Comparison of ENCODE assay signal across 16 mouse cellular contexts in genomic region chr7:49318183-49318897, GRCm38 (mm10).
DNase-seq lines count a peak whose midpoint lies in the region; ATAC-seq and TF ChIP-seq lines count a peak whose summit lies in the region.
"Had no signal": no experiment of that assay in that cellular context is flagged by ENCODE, and none has a peak within 500 bp of the region (broad histone marks: within the 10 kb centered on the region; RNA-seq: fewer than 3 reads in every experiment).

No protein-coding gene starts in this region.

- no peak overlapping the region for H3K9ac ChIP-seq in liver, embryonic 13.5 days
- H3K9ac ChIP-seq in liver, postnatal 0 days (replicated peaks): no peak overlapping the region
- no peak overlapping the region for H3K9ac ChIP-seq in hindbrain, embryonic 16.5 days (ENCODE audit: low read depth, low read length)
- H3K9ac ChIP-seq: embryonic facial prominence, embryonic 12.5 days; neural tube, embryonic 12.5 days had no signal

- no peak overlapping the region for H3K4me2 ChIP-seq in liver, embryonic 13.5 days
- H3K4me2 ChIP-seq in liver, postnatal 0 days (ENCODE audit: low read depth, low read length): no peak overlapping the region
- H3K4me2 ChIP-seq in myocyte (ENCODE audit: low read depth): peak overlapping the region; percentile 6
- no peak overlapping the region for H3K4me2 ChIP-seq in hindbrain, embryonic 16.5 days (ENCODE audit: low read length)
- H3K4me2 ChIP-seq: embryonic facial prominence, embryonic 12.5 days; neural tube, embryonic 12.5 days had no signal

- H3K79me2 ChIP-seq in myocyte (ENCODE audit: control insufficient read depth, insufficient read depth): no peaks in the 10 kb centered on the region

- no peak for DNase-seq in liver, embryonic 13.5 days
- DNase-seq in liver, postnatal 0 days: no peak
- DNase-seq in NIH3T3 (ENCODE audit: low read depth): peak; percentile 78
- peak; percentile 93 for DNase-seq in fibroblast of lung, adult 2 months (ENCODE audit: low read depth)
- no peak for DNase-seq in hindbrain, embryonic 10.5 days (ENCODE audit: low spot score)
- DNase-seq: cerebellum, adult 18-20 months; right cerebral cortex, postnatal 4 days; thymus, postnatal 14 days had no signal

- no peak for TF ChIP-seq CTCF in liver, postnatal 0 days (IDR thresholded peaks at IDR 0.05; ENCODE audit: low read depth)

- TF ChIP-seq POLR2A in myocyte (IDR thresholded peaks at IDR 0.05; ENCODE audit: insufficient read length, low read depth): no peak

- H3K4me3 ChIP-seq in liver, embryonic 13.5 days (replicated peaks): no peak overlapping the region
- H3K4me3 ChIP-seq in liver, postnatal 0 days (ENCODE audit: low read depth, low read length): no peak overlapping the region
- no peak overlapping the region for H3K4me3 ChIP-seq in myocyte
- H3K4me3 ChIP-seq in hindbrain, embryonic 10.5 days: no peak overlapping the region
- H3K4me3 ChIP-seq in hindbrain, embryonic 16.5 days (ENCODE audit: low read length): no peak overlapping the region
- H3K4me3 ChIP-seq: embryonic facial prominence, embryonic 12.5 days; forebrain, embryonic 10.5 days; megakaryocyte, embryonic 14.5 days; neural tube, embryonic 12.5 days had no signal

- H3K27me3 ChIP-seq in liver, embryonic 13.5 days: no peaks in the 10 kb centered on the region
- no peaks in the 10 kb centered on the region for H3K27me3 ChIP-seq in liver, postnatal 0 days (ENCODE audit: insufficient read depth, low read length)
- no peaks in the 10 kb centered on the region for H3K27me3 ChIP-seq in myocyte (ENCODE audit: control insufficient read depth, insufficient read depth, insufficient read length)
- no peaks in the 10 kb centered on the region for H3K27me3 ChIP-seq in hindbrain, embryonic 10.5 days (ENCODE audit: insufficient read depth, poor library complexity, severe bottlenecking)
- H3K27me3 ChIP-seq in hindbrain, embryonic 16.5 days (replicated peaks; ENCODE audit: control insufficient read depth, insufficient read depth, low read length): no peaks in the 10 kb centered on the region
- H3K27me3 ChIP-seq: embryonic facial prominence, embryonic 12.5 days; megakaryocyte, embryonic 14.5 days; neural tube, embryonic 12.5 days had no signal

- ATAC-seq in liver, embryonic 13.5 days (ENCODE audit: low read depth): no peak
- ATAC-seq in liver, postnatal 0 days: no peak
- ATAC-seq in hindbrain, embryonic 16.5 days: no peak
- ATAC-seq: inflammation-experienced regulatory T-cells, adult 6 months; midbrain, embryonic 16.5 days had no signal

- H3K27ac ChIP-seq in liver, embryonic 13.5 days: peak overlapping the region; percentile 32; the same call in 1 of the 2 replicates
- H3K27ac ChIP-seq in liver, postnatal 0 days (ENCODE audit: low read depth): no peak overlapping the region
- H3K27ac ChIP-seq in hindbrain, embryonic 10.5 days: no peak overlapping the region
- H3K27ac ChIP-seq in hindbrain, embryonic 16.5 days (ENCODE audit: low read depth, low read length): no peak overlapping the region
- H3K27ac ChIP-seq: embryonic facial prominence, embryonic 12.5 days; forebrain, embryonic 10.5 days; neural tube, embryonic 12.5 days had no signal

- peaks cover 52% of the 10 kb centered on the region for H3K4me1 ChIP-seq in liver, embryonic 13.5 days (replicated peaks)
- peaks cover 20% of the 10 kb centered on the region for H3K4me1 ChIP-seq in liver, postnatal 0 days (ENCODE audit: insufficient read depth)
- peaks cover 6% of the 10 kb centered on the region; the same call in 1 of the 2 replicates for H3K4me1 ChIP-seq in hindbrain, embryonic 10.5 days (replicated peaks)
- H3K4me1 ChIP-seq in hindbrain, embryonic 16.5 days (ENCODE audit: control insufficient read depth, insufficient read depth, low read depth, low read length): peaks cover 8% of the 10 kb centered on the region
- H3K4me1 ChIP-seq: forebrain, embryonic 10.5 days; megakaryocyte, embryonic 14.5 days; neural tube, embryonic 12.5 days had no signal

- no peaks in the 10 kb centered on the region for H3K9me3 ChIP-seq in liver, embryonic 13.5 days (replicated peaks)
- H3K9me3 ChIP-seq in liver, postnatal 0 days (ENCODE audit: low read length): no peaks in the 10 kb centered on the region
- no peaks in the 10 kb centered on the region for H3K9me3 ChIP-seq in hindbrain, embryonic 10.5 days
- H3K9me3 ChIP-seq in hindbrain, embryonic 16.5 days (ENCODE audit: control insufficient read depth, low read length): no peaks in the 10 kb centered on the region
- H3K9me3 ChIP-seq: embryonic facial prominence, embryonic 12.5 days; forebrain, embryonic 10.5 days; megakaryocyte, embryonic 14.5 days; neural tube, embryonic 12.5 days had no signal

- H3K36me3 ChIP-seq in liver, embryonic 13.5 days: no peaks in the 10 kb centered on the region
- no peaks in the 10 kb centered on the region for H3K36me3 ChIP-seq in liver, postnatal 0 days (replicated peaks; ENCODE audit: insufficient read depth, low read length)
- H3K36me3 ChIP-seq in myocyte (ENCODE audit: control insufficient read depth, insufficient read depth): no peaks in the 10 kb centered on the region
- no peaks in the 10 kb centered on the region for H3K36me3 ChIP-seq in hindbrain, embryonic 10.5 days
- no peaks in the 10 kb centered on the region for H3K36me3 ChIP-seq in hindbrain, embryonic 16.5 days (ENCODE audit: control insufficient read depth, insufficient read depth, low read length)
- H3K36me3 ChIP-seq: embryonic facial prominence, embryonic 12.5 days; forebrain, embryonic 10.5 days; neural tube, embryonic 12.5 days had no signal

- TF ChIP-seq EP300 in liver, postnatal 0 days (IDR thresholded peaks at IDR 0.05; ENCODE audit: low read depth): no peak

- WGBS in liver, embryonic 13.5 days (ENCODE audit: insufficient replicate concordance): 70% methylated on average over 15 of the region's 15 CpGs
- 71% methylated on average over 15 of the region's 15 CpGs for WGBS in liver, postnatal 0 days (ENCODE audit: insufficient replicate concordance)
- 89% methylated on average over 15 of the region's 15 CpGs for WGBS in hindbrain, embryonic 10.5 days
- 85% methylated on average over 15 of the region's 15 CpGs for WGBS in hindbrain, embryonic 16.5 days

- H3ac ChIP-seq in myocyte (ENCODE audit: control insufficient read depth, insufficient read length): no peak overlapping the region

TF ChIP-seq in myocyte, 11 proteins besides CTCF, POLR2A, EP300 and RAD21:
- TF ChIP-seq MYOG (IDR thresholded peaks at IDR 0.05; ENCODE audit: control insufficient read depth in 1 of 3, insufficient read depth in 1 of 3, insufficient read length in 2 of 3, low read depth in 2 of 3) (no peak), USF1 (IDR thresholded peaks at IDR 0.05; ENCODE audit: low read depth) (no peak), E2F4 (IDR thresholded peaks at IDR 0.05; ENCODE audit: insufficient read depth) (no peak), SRF (IDR thresholded peaks at IDR 0.05; ENCODE audit: control insufficient read depth, insufficient read length, low read depth) (no peak), REST (IDR thresholded peaks at IDR 0.05; ENCODE audit: insufficient read depth, insufficient read length) (no peak), CEBPB (IDR thresholded peaks at IDR 0.05; ENCODE audit: insufficient read depth, poor library complexity, severe bottlenecking) (no peak), TCF3 (IDR thresholded peaks at IDR 0.05; ENCODE audit: insufficient read length, low read depth) (no peak), TCF12 (IDR thresholded peaks at IDR 0.05; ENCODE audit: insufficient read depth, poor library complexity, severe bottlenecking) (no peak), POLR2AphosphoS2 (IDR thresholded peaks at IDR 0.05; ENCODE audit: insufficient read length, low read depth) (no peak), MYOD1 (IDR thresholded peaks at IDR 0.05; ENCODE audit: control insufficient read depth in 1 of 3, insufficient read length in 2 of 3, low read depth in 2 of 3) (no peak), MAX (IDR thresholded peaks at IDR 0.05; ENCODE audit: low read depth) (no peak)

Comparison
In these comparisons a context has a peak if more than half of its experiments do, and no peak if none do; other contexts are left out.
1. DNase-seq: peak in NIH3T3 (single experiment) and fibroblast of lung, adult 2 months (single experiment); none in liver, embryonic 13.5 days (single experiment), liver, postnatal 0 days (single experiment) and hindbrain, embryonic 10.5 days (single experiment).